Mouse (Mus musculus) mouse embryonic stem cell (cell line): Measurements from ENCODE around the gene Spg7.
"Not testable (repeated sequence)": the region's sequence is repeated elsewhere in the genome, so short reads cannot be mapped to it uniquely, and the experiment has no call there.

Experiments used
- in situ Hi-C, 2 experiments: fragments of 300-500 bp; cut with MboI; formaldehyde crosslinking; loops; 1 replicate in 1 of 2; 3 replicates in 1 of 2; pipeline ENCODE4 v1.14.3; 2019 to 2020; ENCODE audit warnings: low sequenced_read_pairs in 2 of 2, low pct_unique_long_range_greater_than_20kb in 1 of 2, mixed read lengths in 1 of 2; ENCODE audit not compliant: unreplicated experiment in 1 of 2

Gene Spg7

GRCm38 (mm10) chr8:123077213-123077612, 14.5 kb downstream of the Spg7 start:
- in situ Hi-C loops, result no loop called here

- in situ Hi-C loops, result no loop called here
Observed at GRCm38 (mm10) chr8:123082993-123083392, 20.3 kb downstream of the Spg7 start.

GRCm38 (mm10) chr8:123083610-123084009, 20.9 kb downstream of the Spg7 start:
- in situ Hi-C loops, result no loop called here

- in situ Hi-C loops, result no loop called here
Observed at GRCm38 (mm10) chr8:123087289-123087688, 24.5 kb downstream of the Spg7 start.

- in situ Hi-C loops, result no loop called here
Observed at GRCm38 (mm10) chr8:123097216-123097615, 34.5 kb downstream of the Spg7 start.

GRCm38 (mm10) chr8:123097786-123098584, 35.2 kb downstream of the Spg7 start:
- in situ Hi-C loops, result no loop called here

- in situ Hi-C loops, result no loop called here
Observed at GRCm38 (mm10) chr8:123100288-123100687, 37.5 kb downstream of the Spg7 start.

- in situ Hi-C loops, result no loop called here
Observed at GRCm38 (mm10) chr8:123101244-123101643, 38.5 kb downstream of the Spg7 start.

GRCm38 (mm10) chr8:123101735-123102685, 39.3 kb downstream of the Spg7 start, which contains the start of gene Rpl13:
Gene Rpl13 (plus strand): TSS chr8:123102350.
- in situ Hi-C loops, result no loop called here

GRCm38 (mm10) chr8:123102855-123103254, 40.1 kb downstream of the Spg7 start:
- in situ Hi-C loops, result not testable (repeated sequence)

- in situ Hi-C loops, result no loop called here
Observed at GRCm38 (mm10) chr8:123103285-123103684, 40.5 kb downstream of the Spg7 start.

GRCm38 (mm10) chr8:123104046-123104767, 41.5 kb downstream of the Spg7 start:
- in situ Hi-C loops, result no loop called here

GRCm38 (mm10) chr8:123105553-123106326, 43.0 kb downstream of the Spg7 start:
- in situ Hi-C loops, result no loop called here

- in situ Hi-C loops, result no loop called here
Observed at GRCm38 (mm10) chr8:123106531-123106930, 43.8 kb downstream of the Spg7 start.

GRCm38 (mm10) chr8:123108010-123108409, 45.3 kb downstream of the Spg7 start:
- in situ Hi-C loops, result no loop called here

GRCm38 (mm10) chr8:123108953-123109352, 46.2 kb downstream of the Spg7 start:
- in situ Hi-C loops, result no loop called here

- in situ Hi-C loops, result loop anchor here (5.0 to 10.0 kb wide), 2 partner anchors 84 to 87 kb away; no protein-coding TSS in a partner anchor
Observed at GRCm38 (mm10) chr8:123110649-123111048, 47.9 kb downstream of the Spg7 start.

GRCm38 (mm10) chr8:123112892-123113291, 50.1 kb downstream of the Spg7 start:
- in situ Hi-C loops, result loop anchor here (5.0 to 10.0 kb wide), 2 partner anchors 82 to 84 kb away; no protein-coding TSS in a partner anchor
